Mouse (Mus musculus): ENCODE data around the gene Sectm1b.

- no peak for TF ChIP-seq CTCF (IDR thresholded peaks at IDR 0.05; ENCODE audit: control insufficient read depth, insufficient read depth, low read length)
- TF ChIP-seq POLR2A (IDR thresholded peaks at IDR 0.05; ENCODE audit: borderline replicate concordance, control insufficient read depth, low read depth, low read length), result no peak
These were observed 37.9 kb upstream of the Sectm1b start for GRCm38 (mm10) chr11:121101124-121101805.

Measured in bone marrow, adult 2 months (tissue).